Mouse (Mus musculus): ENCODE measurements around the gene Cenpi.
"Not testable (repeated sequence)": the region's sequence is repeated elsewhere in the genome, so short reads cannot be mapped to it uniquely, and the experiment has no call there.

Cenpi gene

DNA sequence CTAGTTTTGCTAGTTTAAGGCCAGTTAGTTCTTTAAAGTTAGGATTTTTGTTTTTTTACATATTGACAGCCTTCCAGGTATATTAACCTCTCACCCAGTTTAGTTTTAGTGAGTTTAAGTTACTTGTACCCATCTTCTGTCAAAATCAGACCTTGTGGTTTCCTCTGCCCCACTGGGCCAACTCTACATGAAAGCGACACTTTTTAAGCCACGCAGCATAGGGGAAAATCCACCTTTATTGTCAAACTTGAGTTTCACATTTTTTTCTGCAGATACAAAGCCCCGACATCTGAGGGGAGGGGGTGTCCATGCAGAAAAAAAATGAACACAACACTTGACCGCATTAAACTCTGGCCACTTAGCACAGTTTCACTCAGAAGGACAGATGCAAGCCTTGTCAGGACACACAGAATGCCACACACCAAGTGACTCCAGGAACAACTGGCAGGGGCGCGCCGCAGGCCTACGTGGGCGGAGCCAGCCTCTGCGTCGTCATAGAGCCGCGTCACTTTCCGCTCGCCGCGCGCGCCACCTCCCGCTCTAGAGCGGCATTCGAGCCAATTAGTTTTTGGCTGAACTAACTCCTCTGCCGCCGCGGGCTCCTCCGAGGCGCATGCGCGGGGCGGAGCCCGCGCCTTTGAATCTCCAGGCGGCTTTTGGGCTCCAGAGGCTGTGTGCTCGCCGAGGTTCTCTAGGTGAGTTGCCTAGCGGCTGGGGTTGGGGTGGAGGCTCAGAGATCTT lies at the start of gene Cenpi:
Cenpi (plus strand) TSS at position 551 of the 741 bp plus-strand sequence.
- peak; percentile 79 to 81 for DNase-seq

DNA sequence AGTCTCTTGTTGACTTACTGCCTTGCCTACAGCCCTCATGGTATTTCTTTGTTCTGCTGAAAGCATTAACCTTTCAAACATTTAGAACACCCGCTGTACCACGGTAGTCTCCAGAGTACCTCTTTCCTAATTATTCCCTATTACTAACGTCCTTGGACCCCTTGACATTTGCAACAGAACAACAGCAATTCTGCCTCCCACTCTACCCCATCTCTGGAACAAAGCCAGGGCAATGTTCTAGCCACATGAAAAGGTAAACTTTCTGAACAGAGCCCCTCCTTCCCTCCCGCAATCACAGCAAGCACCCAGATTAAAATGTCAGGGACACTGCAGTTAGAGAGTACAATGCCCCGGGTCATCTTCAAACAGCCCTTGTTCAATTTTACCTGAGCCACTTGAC lies 46.7 kb upstream of the Cenpi start:
- no peak for DNase-seq

DNA sequence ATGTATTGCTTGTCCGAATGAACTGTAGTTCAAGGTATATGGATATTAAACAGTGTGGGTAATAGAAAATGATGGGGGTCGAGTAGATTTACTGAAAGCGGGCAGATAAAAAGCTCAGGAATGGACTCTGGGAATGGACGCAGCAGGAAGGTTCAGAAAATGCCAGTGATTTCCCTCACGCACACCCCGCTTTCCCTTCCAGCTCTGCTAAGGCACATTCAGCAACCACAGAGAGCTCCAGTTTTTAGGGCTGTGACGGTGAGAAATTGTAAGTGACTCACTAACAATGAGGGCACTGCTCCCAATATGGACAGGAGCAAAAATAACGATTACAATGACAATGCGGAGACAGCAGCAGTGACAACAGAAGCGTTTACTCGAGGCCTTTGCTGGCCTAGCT lies 45.8 kb upstream of the Cenpi start:
- DNase-seq = no peak

DNA sequence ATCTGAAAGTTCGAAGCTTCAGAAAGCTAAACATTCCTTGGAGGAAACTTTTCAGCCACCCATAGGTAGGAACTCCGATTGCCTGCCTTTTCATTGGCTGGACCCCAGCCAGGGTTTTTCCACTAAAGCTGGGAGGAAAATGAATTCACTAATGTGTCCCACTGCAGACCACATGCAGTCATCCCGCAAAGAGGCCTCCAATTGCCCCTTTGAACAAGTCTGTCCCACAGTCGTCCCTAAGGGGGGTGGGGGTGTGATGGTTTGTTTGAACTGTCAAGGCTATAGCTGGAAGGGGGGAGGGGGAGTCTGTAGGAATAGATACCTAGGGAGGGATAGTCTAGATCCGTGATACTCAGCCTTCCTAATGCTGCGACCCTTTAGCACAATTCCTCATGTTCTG lies 32.2 kb upstream of the Cenpi start:
- DNase-seq = no peak

DNA sequence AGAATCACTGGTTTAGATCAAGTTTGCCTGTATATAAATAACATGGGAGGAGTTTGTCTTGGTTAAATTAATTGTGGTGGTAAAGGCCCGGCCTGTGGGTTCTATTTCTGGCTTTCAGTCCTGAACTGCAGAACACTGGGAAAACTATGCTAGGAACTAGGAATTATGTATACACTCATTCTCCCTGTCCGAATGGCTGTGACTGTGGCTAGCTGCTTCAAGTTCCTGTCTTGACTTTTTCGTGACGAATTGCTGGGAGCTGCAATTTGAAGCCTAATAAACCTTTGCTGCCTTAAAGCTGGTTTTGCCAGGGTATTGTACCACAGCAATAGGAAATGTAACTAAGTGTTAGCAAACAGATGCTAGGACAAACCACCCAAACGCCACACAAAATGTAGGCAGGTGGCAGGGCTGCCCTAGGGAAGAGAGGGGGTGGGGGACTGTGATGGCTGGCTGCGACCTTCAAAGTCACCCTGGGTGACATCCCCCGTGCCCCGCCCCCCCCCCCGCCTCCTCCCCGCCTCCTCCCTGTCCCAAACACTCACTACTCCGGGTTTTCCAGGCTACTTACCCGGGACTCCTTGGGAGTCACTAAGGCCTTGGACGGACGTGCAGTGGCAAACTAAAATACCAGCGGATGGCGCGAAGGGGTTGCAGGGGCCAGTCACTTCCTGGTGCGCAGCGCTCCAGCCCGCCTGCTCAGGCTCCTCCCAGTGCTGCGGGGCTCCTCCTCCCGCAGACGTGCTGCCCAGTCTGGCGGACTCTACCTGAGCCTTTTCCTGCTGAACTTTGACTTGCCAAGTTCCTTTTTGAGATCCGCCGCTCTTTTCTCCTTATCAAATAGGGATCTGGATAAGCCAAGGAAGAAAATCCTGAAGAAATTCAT lies 31.4 kb upstream of the Cenpi start, which contains the start of gene Trmt2b:
Trmt2b (minus strand) TSS at position 710 of the 886 bp plus-strand sequence.
- DNase-seq = peak; percentile 51 to 68

DNA sequence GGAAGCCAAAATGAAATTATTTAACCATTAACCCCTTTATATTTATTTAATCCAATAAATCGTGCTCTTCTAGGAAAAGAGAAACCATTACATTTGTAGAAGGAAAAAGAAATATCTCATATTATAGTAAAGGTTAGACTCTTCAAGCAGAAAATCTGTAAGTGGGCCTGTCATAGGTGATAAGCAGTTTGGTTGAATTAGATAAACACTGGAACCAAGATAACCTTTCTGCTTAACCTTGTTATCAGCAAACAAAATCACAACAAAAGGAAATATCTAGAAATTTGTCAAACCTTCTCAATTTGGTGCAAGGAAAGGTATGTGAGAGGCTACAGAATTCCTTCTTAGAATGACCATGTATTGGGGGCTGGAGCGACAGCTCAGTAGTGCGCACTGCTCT lies 27.4 kb upstream of the Cenpi start:
- no peak for DNase-seq

DNA sequence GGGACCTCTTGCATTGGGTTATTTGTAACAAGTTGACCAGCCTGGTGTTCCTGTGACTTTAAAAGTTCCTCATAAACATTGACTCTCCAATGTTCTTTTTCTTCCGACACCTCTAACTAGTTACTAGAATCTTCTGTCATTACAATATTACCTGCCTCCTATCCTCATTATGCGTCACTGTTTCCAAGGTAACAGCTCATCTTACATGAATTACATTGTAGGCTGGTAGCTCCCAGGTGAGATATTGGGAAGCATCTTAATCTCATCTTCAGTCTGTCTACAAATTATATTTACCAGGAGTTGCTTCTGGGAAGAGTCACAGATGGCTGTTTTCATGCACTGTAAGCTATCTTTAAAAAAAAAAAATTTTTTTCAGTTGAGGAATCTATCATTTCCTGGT lies 22.8 kb upstream of the Cenpi start:
- DNase-seq = no peak

DNA sequence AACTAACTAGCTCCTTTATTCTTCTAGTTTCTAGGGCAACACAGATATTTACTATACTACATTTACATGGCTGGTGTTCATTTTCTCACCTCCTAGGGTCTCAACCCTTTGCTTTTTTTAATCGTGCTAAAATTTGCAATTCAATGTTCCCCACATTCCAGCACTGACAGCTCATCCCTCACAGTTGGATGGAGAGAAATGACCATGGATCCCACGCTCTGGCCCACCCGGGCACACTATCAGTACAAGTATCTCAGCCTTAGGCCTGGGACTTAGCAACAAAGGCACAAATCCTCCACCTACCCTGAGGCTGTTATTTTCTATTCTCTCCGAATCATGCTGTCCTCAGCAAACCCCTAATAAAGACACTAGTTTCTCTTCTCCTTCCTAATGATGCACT lies 22.1 kb upstream of the Cenpi start:
- DNase-seq = no peak

DNA sequence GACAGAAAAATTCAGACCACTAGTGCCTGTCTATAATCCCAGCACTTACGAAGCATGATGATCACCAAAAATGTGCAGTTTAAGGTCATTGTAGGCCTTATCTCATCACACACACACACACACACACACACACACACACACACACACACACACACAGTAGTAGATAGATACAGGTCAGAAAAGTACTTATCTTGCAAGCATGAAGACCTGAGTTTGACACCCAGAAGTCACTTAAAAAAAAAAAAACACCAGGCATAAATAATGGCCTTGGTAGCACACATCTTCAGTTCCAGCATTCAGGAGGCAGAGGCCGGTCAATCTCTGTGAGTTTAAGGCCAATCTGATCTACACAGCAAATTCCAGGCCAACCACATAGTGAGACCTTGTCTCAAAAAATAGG lies 20.6 kb upstream of the Cenpi start:
- DNase-seq = no peak

DNA sequence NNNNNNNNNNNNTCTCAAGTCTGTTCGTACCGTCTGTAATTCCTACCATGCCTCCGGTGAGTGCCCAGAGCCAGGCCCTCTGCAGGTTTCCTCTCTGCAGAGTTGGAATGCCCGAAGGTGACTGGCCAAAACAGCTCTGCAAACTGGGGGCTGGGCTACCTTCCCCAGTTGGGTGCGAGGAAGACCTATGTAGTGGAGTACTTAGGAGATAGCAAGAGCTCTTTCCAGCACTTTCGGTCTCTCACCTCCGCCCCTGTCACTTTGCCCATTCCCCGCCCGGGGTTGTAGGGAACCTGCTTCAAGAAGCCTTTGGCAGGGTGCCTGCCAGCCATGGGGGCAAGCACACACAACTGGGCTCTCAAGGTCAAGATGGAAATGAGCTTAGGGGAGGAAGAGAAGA lies 11.6 kb upstream of the Cenpi start:
- no peak for DNase-seq

DNA sequence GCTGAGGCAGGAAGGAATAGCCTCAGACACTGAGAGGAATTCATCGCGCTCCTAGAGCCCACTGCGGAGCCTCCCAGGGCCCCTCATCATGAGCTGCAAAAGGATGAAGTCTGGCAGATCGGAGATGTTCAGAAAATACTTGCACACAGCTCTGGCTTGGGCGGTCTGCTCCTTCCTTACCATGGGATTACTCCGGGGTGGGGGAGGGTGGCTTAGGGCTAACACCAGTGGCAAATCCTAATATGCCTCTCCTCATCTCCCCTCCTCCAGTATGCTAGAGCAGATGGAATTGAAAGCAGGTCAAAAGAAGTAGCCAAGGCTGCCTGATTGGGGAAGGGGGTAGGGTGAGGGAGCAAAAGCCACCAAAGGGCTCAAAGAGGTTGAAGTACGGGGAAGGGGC lies 11.1 kb upstream of the Cenpi start:
- DNase-seq = no peak

DNA sequence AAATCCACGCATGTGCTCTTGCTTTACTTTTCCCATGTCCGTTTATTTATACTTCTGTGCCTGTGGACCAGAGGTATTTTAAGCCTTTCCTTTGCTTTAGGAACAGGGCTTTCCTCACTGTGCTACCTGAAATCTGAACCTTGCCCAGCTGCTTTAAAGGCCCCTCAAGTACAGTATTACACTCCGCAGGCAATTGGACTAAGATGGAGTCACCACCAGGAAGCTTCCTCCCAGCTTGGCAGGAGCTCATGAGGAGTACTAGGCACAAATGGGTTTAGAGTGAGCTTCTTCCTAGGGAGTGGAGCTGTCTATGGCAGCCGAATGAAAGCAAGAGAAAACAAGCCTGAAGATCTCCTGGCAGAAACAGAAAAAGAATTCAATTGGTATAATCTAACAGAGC lies 10.7 kb upstream of the Cenpi start:
- DNase-seq = no peak

DNA sequence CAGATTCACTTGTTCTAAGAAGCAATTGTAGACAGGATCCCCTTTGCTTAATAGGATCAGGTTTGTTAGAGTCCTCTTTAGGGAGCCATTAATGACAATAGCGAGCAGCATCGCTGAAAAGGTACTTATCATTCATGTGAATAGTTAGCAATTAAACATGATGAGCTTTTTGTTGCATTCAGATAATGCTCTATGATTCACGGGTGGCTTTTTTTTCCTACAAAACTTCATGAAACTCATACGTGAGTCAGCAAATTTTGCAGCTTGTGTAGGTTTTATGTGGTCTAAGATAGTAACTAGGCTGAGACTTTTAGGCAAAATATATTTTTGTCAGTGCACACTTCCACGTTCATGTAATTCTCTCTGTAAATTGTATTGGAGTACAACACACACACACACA lies 7.7 kb upstream of the Cenpi start:
- DNase-seq = no peak

DNA sequence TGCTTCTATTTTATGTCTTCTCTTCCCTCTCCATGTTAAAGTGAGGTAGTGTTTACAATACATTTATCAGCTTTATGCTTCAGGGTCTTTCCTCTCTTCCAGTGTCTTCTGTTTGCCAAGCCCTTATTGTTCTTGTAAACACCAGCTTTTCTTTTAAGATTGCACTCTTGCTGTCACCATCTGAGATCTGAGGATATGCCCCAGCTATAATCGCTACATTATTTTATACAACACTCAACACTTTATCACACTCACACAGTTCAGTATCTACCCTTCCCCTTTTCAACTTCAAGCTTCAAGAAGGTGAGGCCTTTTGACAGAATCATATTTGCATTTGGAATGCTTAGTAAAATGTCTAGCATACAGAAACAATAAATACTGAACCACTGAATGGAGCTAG lies 4.6 kb upstream of the Cenpi start:
- DNase-seq = no peak

DNA sequence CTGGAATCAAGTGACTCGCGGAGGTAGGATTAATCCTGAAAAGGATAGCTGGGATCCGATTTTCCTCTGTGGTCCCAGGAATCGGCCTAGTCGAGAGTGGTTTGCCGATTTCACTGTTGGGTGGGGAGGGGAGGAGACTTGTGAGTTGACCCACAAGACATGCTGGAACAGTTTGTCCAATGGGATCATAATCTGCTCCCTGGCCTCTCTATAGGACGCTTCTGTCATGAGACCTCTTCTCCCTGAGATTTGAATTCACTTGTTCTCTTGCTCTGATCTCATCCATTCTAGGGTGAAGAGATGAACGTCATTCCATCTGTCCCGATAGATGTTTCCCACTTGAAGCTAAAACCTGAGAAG lies 371 bp downstream of the Cenpi start:
- no peak for DNase-seq

DNA sequence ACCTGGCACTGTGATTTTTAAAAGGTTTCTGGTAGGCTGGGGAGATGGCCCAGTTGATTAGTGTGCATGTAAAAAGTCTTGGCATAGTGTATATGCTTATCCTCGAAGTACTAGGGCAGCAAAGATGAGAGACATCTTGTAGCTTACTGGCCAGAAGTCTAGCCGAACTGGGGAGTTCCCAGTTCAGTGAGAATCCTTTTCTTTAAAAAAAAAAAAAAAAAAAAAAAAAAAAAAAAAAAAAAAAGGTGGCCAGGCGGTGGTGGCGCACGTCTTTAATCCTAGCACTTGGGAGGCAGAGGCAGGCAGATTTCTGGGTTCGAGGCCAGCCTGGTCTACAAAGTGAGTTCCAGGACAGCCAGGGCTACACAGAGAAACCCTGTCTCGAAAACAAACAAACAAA lies 3.3 kb downstream of the Cenpi start:
- not testable (repeated sequence) for DNase-seq

DNA sequence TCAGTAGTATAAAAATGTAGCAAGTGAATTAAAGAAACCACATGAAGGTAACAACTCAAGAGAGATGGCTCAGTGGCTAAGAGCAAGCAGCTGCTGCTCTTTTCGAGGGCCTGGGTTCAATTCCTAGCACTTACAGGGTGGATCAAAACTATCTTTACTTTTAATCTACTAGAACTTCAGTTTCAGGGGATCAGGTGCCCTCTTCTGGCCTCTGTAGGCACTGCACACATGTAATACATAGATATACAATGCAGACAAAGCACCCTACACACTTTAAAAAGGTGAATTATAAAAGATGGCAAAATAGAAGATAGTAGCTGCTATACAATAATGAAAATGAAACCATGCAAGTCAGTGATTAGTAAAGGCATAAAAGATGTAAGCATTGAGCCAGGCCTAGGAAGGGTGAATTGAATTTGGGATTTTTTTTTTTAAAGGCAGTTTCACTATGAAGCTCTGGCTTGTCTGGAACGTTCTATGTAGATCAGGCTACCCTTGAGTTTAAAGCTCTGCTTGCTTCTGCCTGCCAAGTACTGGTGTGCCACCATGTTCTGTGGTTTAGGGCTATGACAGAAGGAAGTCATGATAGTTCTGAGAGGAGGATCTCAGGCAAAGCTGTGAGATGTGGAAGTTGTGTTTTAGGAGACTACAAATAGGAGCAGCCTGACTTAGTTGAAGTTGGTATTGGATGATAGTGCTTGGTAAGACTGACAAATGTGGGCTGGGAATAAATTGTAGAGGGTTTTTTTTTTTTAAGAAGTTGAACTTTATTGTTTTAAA lies 11.5 kb downstream of the Cenpi start:
- peak in 1 of 2 experiments; percentile 38 for DNase-seq

DNA sequence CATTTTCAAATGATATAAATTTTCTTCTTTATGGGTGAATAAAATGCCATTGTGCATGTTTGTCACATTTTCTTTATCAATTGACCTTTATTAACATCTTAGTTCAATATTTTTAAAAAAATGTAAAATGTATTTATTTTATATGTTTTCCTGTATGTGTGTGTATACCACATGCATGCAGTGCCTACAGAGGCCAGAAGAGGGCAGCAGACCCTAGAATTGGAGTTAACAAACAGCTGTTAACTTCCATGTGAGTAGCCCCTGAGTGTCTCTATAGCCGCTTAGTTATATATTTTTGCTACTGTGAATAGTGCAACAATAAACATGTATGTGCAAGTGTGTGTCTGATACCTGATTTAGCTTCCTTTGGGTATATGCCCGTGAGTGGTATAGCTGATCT lies 25.4 kb downstream of the Cenpi start:
- DNase-seq = peak in 1 of 2 experiments; percentile 4

DNA sequence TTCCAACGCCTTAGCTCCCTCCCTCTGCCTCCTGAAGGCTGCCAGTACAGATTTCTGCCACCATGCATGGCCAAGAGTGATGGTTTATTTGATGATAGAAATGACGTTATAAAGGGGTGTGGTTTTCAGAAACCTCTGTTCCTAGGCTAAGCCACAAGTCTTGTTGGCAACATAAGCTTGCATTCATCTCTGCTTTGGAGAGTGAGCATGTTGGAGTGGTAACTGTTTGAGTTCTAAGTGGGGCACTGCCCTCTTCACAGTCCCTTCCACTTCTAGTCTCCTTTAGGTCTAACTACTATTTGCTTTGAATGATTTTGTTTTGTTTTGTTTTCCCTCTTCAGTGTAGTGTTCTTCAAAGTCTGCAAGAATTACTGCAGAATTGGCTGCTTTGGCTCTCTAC lies 34.9 kb downstream of the Cenpi start:
- no peak for DNase-seq

DNA sequence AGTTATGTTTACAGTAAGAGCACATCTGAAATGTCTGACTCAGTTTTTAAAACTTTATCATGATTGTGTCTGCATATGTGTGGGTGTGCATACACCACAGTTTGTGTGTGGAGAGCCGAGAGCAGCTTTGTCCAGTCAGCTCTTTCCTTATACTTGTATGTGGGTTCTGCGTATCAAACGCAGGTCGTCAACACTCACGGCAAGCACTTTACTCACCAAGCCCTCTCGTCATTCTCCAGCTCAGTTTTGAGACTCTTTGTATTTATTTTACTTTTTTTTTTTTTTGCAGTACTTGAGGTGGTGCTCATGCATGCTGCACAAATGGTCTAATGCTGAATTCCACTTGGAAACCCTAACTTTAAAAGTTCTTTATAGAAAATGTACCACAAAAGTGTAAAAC lies 42.3 kb downstream of the Cenpi start:
- no peak for DNase-seq

DNA sequence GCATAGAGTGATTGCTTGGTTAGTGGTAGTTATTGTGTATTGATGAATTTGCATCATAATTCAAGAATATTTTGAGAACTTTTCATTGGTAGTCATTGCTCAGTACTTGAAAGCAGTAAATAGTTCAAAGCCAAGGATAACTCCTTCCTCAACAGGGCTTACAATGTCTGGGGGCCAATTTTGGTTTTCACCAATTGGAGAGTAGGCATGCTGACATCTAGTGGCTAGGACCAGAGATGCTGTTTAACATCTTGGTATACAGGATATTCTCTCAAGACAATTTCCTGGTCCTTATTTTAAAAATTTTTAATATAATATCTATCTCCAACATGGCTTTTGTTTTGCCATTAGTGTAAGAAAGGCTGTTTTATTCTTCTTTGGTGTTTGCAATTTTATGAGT lies 46.0 kb downstream of the Cenpi start:
- DNase-seq = no peak

DNA sequence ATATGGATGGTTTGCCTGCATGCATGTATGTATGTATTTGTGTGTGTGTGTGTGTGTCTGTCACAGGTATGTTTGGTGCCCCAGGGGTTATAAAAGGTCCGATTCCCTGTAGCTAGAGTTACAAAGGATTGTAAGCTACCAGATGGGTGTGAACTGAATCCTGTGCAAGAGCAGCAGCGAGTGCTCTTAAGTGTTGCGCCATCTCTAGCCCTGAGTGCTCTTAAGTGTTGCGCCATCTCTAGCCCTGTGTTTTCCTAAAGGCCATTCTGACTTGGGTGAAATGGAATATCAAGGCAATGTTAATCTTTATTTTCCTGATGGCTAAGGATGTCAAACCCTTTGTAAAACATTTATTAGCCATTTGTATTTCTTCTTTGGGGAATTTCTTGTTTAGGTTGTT lies 51.5 kb downstream of the Cenpi start:
- no peak for DNase-seq

DNA sequence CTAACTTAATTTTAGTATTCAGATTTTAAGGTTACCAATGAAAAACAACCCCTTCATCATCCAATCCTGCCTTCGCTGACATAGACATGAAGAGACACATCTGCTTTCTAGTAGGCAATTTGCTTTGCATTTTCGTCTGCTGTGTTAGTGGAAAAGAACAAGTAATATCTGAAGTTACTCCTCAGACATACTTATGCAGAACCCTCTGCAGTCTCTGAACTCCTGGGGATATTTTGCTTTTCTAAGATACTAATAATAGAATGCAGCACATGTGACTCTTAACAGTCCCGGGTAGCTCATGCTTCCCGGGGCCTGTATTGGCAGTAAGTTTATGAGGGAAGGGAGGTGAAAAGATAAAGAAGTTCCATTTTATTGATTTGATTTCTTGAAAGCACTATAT lies 54.3 kb downstream of the Cenpi start:
- no peak for DNase-seq

DNA sequence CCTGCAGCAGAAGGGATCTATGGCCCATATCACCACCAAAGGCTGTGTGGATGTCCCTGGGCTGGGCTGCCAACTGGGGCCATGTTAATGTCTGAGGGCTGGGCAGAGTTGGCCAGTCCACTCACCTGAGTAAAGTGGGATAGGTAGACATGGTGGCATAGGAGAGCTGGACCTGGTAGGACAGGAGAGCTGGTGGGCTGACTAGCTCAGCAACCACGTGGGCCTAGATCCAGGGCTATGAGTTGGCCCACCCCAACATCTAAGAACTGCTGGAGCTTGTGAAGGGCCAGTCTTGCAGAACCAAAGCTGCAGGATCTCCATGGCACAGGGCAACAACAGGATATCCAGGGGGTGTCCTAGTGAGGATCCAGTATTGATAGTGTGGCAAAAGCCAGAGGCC lies 57.5 kb downstream of the Cenpi start:
- DNase-seq = no peak

Measured in spleen, adult 18-20 months (tissue).